Mouse (Mus musculus) CD4-positive helper T cell, adult 2 months (primary cell): ENCODE results near the gene Tmem205.

Source experiments
- DNase-seq: peaks from one replicate; pipeline ENCODE4 v3.0.0-alpha.2; 2012; ENCODE audit warnings: low read depth, missing footprints, low spot score

The Tmem205 gene

GRCm38 (mm10) chr9:21944267-21944666 is 16.9 kb upstream of the Tmem205 start:
- DNase-seq, result peak; percentile 21

- no peak for DNase-seq
Measured at GRCm38 (mm10) chr9:21943638-21944037, 16.3 kb upstream of the Tmem205 start.

- DNase-seq, result no peak
Measured at GRCm38 (mm10) chr9:21943046-21943445, 15.7 kb upstream of the Tmem205 start.

- no peak for DNase-seq
Measured at GRCm38 (mm10) chr9:21938234-21938855, 11.0 kb upstream of the Tmem205 start.

GRCm38 (mm10) chr9:21937711-21938175 is 10.4 kb upstream of the Tmem205 start:
- no peak for DNase-seq

GRCm38 (mm10) chr9:21936692-21937570 is 9.6 kb upstream of the Tmem205 start, which contains the start of gene Plppr2:
TSS of gene Plppr2 (plus strand) at chr9:21937033.
- peak; percentile 89 for DNase-seq

- no peak for DNase-seq
Measured at GRCm38 (mm10) chr9:21935466-21936131, 8.2 kb upstream of the Tmem205 start.

GRCm38 (mm10) chr9:21934021-21934420 is 6.7 kb upstream of the Tmem205 start:
- no peak for DNase-seq

- no peak for DNase-seq
Measured at GRCm38 (mm10) chr9:21932445-21933137, 5.2 kb upstream of the Tmem205 start.

- DNase-seq, result no peak
Measured at GRCm38 (mm10) chr9:21932006-21932405, 4.7 kb upstream of the Tmem205 start.

GRCm38 (mm10) chr9:21929208-21929607 is 1.9 kb upstream of the Tmem205 start:
- no peak for DNase-seq

- DNase-seq, result no peak
Measured at GRCm38 (mm10) chr9:21926784-21927183, 572 bp downstream of the Tmem205 start.

- no peak for DNase-seq
Measured at GRCm38 (mm10) chr9:21926155-21926554, 1.2 kb downstream of the Tmem205 start.

- DNase-seq, result no peak
Measured at GRCm38 (mm10) chr9:21925506-21925905, 1.9 kb downstream of the Tmem205 start.

GRCm38 (mm10) chr9:21925034-21925433 is 2.3 kb downstream of the Tmem205 start:
- no peak for DNase-seq

- DNase-seq, result no peak
Measured at GRCm38 (mm10) chr9:21924099-21924493, 3.3 kb downstream of the Tmem205 start.

- no peak for DNase-seq
Measured at GRCm38 (mm10) chr9:21923490-21924098, 3.8 kb downstream of the Tmem205 start.

- no peak for DNase-seq
Measured at GRCm38 (mm10) chr9:21923036-21923435, 4.3 kb downstream of the Tmem205 start.

GRCm38 (mm10) chr9:21918692-21919384 is 8.5 kb downstream of the Tmem205 start:
- no peak for DNase-seq

- peak; percentile 95 for DNase-seq
Measured at GRCm38 (mm10) chr9:21918035-21918592, 9.2 kb downstream of the Tmem205 start, which contains the start of gene Rab3d. TSS of gene Rab3d (minus strand) at chr9:21918192.
